Mouse (Mus musculus) limb, embryonic 14.5 days (tissue): ENCODE data around the gene Jup. TPM values are rescaled to one million over a fixed set of nuclear protein-coding genes. Genes with fewer than 3 reads are reported as not detected.

ENCODE experiments used
- ATAC-seq: fragments of 200-750 bp; cut with Nextera tagmentation; 2 replicates; pipeline ENCODE4 v1.8.0; 2017; ENCODE audit warnings: low read depth, moderate number of reproducible peaks, moderate TSS enrichment; ENCODE audit not compliant: low FRiP score
- DNase-seq: peaks from one replicate; pipeline ENCODE4 v3.0.0-alpha.2; 2015; ENCODE audit warnings: low spot score
- H3K27ac ChIP-seq: fragments of 300-500 bp; sonication (generic); replicated peaks from 2 replicates; pipeline ENCODE4 v1.5.1; 2014; ENCODE audit warnings: low read depth, mild to moderate bottlenecking, low read length, moderate library complexity, mixed read lengths
- H3K27me3 ChIP-seq: fragments of 300-500 bp; sonication (generic); 2 replicates; pipeline ENCODE4 v1.6.1; 2014; ENCODE audit warnings: low read length, mixed read lengths; ENCODE audit not compliant: control insufficient read depth, insufficient read depth
- H3K36me3 ChIP-seq: fragments of 300-500 bp; sonication (generic); 2 replicates; pipeline ENCODE4 v1.6.1; 2014; ENCODE audit warnings: mild to moderate bottlenecking, low read length, moderate library complexity, mixed read lengths; ENCODE audit not compliant: control insufficient read depth, insufficient read depth
- H3K4me1 ChIP-seq: fragments of 300-500 bp; sonication (generic); 2 replicates; pipeline ENCODE4 v1.6.1; 2014; ENCODE audit warnings: antibody characterized with exemption, low read length, mixed read lengths; ENCODE audit not compliant: control insufficient read depth, insufficient read depth
- H3K4me2 ChIP-seq: fragments of 300-500 bp; sonication (generic); replicated peaks from 2 replicates; pipeline ENCODE4 v1.6.1; 2014; ENCODE audit warnings: low read depth, mild to moderate bottlenecking, low read length, moderate library complexity; ENCODE audit not compliant: severe bottlenecking
- H3K4me3 ChIP-seq: fragments of 300-500 bp; sonication (generic); replicated peaks from 2 replicates; pipeline ENCODE4 v1.5.1; 2014; ENCODE audit warnings: low read length
- H3K9ac ChIP-seq: fragments of 300-500 bp; sonication (generic); 2 replicates; pipeline ENCODE4 v1.6.1; 2014; ENCODE audit warnings: mild to moderate bottlenecking, low read depth, low read length, moderate library complexity; ENCODE audit not compliant: severe bottlenecking
- H3K9me3 ChIP-seq: fragments of 300-500 bp; sonication (generic); 2 replicates; pipeline ENCODE4 v1.6.1; 2016; ENCODE audit warnings: low read length; ENCODE audit not compliant: control insufficient read depth
- POLR2A ChIP-seq: fragments of 200-500 bp; IDR thresholded peaks from 2 replicates; pipeline ENCODE4 v1.8.0; 2012; ENCODE audit warnings: inconsistent platforms, mild to moderate bottlenecking, moderate library complexity, borderline replicate concordance; ENCODE audit not compliant: insufficient read depth, insufficient read length; ENCODE audit errors: extremely low read depth
- WGBS: fragments of 180-500 bp; shearing (Covaris S2); extraction: QIAGEN DNeasy Blood & Tissue Kit; methylation state at CpG from one replicate; pipeline ENCODE4 v1.1.7; 2014; 5-methylcytosine and 5-hydroxymethylcytosine counted together
- polyA plus RNA-seq, 2 experiments: library from polyadenylated mRNA; depleted of rRNA in 1 of 2; stranded (reverse) in 1 of 2; unstranded in 1 of 2; fragments of >200 nt; fragmentation: Nextera tagmentation in 1 of 2; extraction: Ambion mirVana in 1 of 2; gene quantifications; 2 replicates each; pipeline versions ENCODE4 v1.2.1 to v1.2.3; 2012 to 2014

Jup gene
- polyA plus RNA-seq, 2 experiments, result 111 to 159 TPM

- Histone ChIP-seq H3K4me1 (peaks cover 35% of the 10 kb centered on the region), H3K27me3 (no peaks in the 10 kb centered on the region), H3K9me3 (no peaks in the 10 kb centered on the region), H3K4me2 (no peak overlapping the region), H3K9ac (no peak overlapping the region), H3K36me3 (peaks cover 3% of the 10 kb centered on the region; the same call in 1 of the 2 replicates), H3K27ac (no peak overlapping the region), H3K4me3 (no peak overlapping the region)
- 95% methylated on average over 7 of the region's 7 CpGs for WGBS
- no peak for ATAC-seq
- TF ChIP-seq POLR2A, result no peak
- DNase-seq, result no peak
Observed at GRCm38 (mm10) chr11:100391884-100392345, 5.6 kb downstream of the Jup start.

GRCm38 (mm10) chr11:100391081-100391883, 6.3 kb downstream of the Jup start:
- peaks cover 33% of the 10 kb centered on the region for H3K4me1 ChIP-seq
- no peaks in the 10 kb centered on the region for H3K9me3 ChIP-seq
- ATAC-seq (peak; percentile 48; the same call in 1 of the 2 replicates), DNase-seq (peak; percentile 61)
- no peak overlapping the region for H3K9ac ChIP-seq
- WGBS, result 65% methylated on average over 9 of the region's 9 CpGs
- peaks cover 3% of the 10 kb centered on the region; the same call in 1 of the 2 replicates for H3K36me3 ChIP-seq
- no peaks in the 10 kb centered on the region for H3K27me3 ChIP-seq
- H3K27ac ChIP-seq, result 0 out of 2 replicates have a peak overlapping the region, but pooled peaks have one; percentile 33
- TF ChIP-seq POLR2A, result no peak
- no peak overlapping the region for H3K4me2 ChIP-seq
- H3K4me3 ChIP-seq, result no peak overlapping the region

GRCm38 (mm10) chr11:100389931-100390445, 7.6 kb downstream of the Jup start:
- Histone ChIP-seq H3K4me1 (peaks cover 21% of the 10 kb centered on the region), H3K27ac (no peak overlapping the region), H3K9me3 (no peaks in the 10 kb centered on the region), H3K4me2 (no peak overlapping the region), H3K9ac (no peak overlapping the region), H3K36me3 (peaks cover 14% of the 10 kb centered on the region), H3K27me3 (no peaks in the 10 kb centered on the region), H3K4me3 (no peak overlapping the region)
- WGBS, result 58% methylated on average over 8 of the region's 8 CpGs
- TF ChIP-seq POLR2A, result no peak
- ATAC-seq (no peak), DNase-seq (no peak)

GRCm38 (mm10) chr11:100388588-100388987, 9.0 kb downstream of the Jup start:
- H3K9me3 ChIP-seq, result no peaks in the 10 kb centered on the region
- H3K36me3 ChIP-seq, result peaks cover 22% of the 10 kb centered on the region
- ATAC-seq (no peak), DNase-seq (no peak)
- peaks cover 21% of the 10 kb centered on the region for H3K4me1 ChIP-seq
- WGBS, result 71% methylated on average over 6 of the region's 6 CpGs
- H3K4me3 ChIP-seq, result no peak overlapping the region
- no peak overlapping the region for H3K9ac ChIP-seq
- no peak overlapping the region for H3K27ac ChIP-seq
- no peaks in the 10 kb centered on the region for H3K27me3 ChIP-seq
- peak overlapping the region; percentile 13; the same call in 1 of the 2 replicates for H3K4me2 ChIP-seq
- TF ChIP-seq POLR2A, result no peak

GRCm38 (mm10) chr11:100387589-100388375, 9.8 kb downstream of the Jup start:
- Histone ChIP-seq H3K4me1 (peaks cover 21% of the 10 kb centered on the region), H3K27ac (peak overlapping the region; percentile 43; the same call in 1 of the 2 replicates), H3K4me3 (no peak overlapping the region), H3K27me3 (no peaks in the 10 kb centered on the region), H3K36me3 (peaks cover 29% of the 10 kb centered on the region), H3K9me3 (no peaks in the 10 kb centered on the region), H3K9ac (no peak overlapping the region; the same call in 1 of the 2 replicates), H3K4me2 (peak overlapping the region; percentile 13)
- DNase-seq (peak; percentile 66), ATAC-seq (peak; percentile 64; the same call in 1 of the 2 replicates)
- TF ChIP-seq POLR2A, result no peak
- 36% methylated on average over 14 of the region's 14 CpGs for WGBS
